Mouse (Mus musculus) CH12.LX (cell line): ENCODE results near the gene Nufip1. TPM values are rescaled to one million over a fixed set of nuclear protein-coding genes. Genes with fewer than 3 reads are reported as not detected.

Experiments used
- DNase-seq: peaks from one replicate; pipeline ENCODE4 v3.0.0-alpha.2; 2013; ENCODE audit errors: extremely low read depth
- H3K27ac ChIP-seq: 2 replicates; pipeline ENCODE4 v1.5.1; 2012; ENCODE audit warnings: low read depth, mild to moderate bottlenecking, control low read depth, moderate library complexity; ENCODE audit not compliant: insufficient read depth
- H3K27me3 ChIP-seq: replicated peaks from 2 replicates; pipeline ENCODE3; 2012; ENCODE audit warnings: inconsistent platforms
- H3K36me3 ChIP-seq, 2 experiments: replicated peaks in 1 of 2; 2 replicates each; pipeline versions ENCODE3 to v1.6.1; 2012; ENCODE audit warnings: inconsistent platforms in 1 of 2, low read length in 1 of 2, mild to moderate bottlenecking in 1 of 2, mixed read lengths in 1 of 2, moderate library complexity in 1 of 2; ENCODE audit not compliant: control insufficient read depth in 1 of 2, insufficient read depth in 1 of 2
- H3K4me1 ChIP-seq, 2 experiments: 2 replicates each; pipeline ENCODE4 v1.6.1; 2012; ENCODE audit warnings: inconsistent platforms in 1 of 2, moderate library complexity in 1 of 2; ENCODE audit not compliant: insufficient read depth in 2 of 2, control insufficient read depth in 1 of 2
- H3K4me2 ChIP-seq: 2 replicates; pipeline ENCODE4 v1.6.1; 2012; ENCODE audit warnings: low read depth, mild to moderate bottlenecking, control low read depth; ENCODE audit not compliant: poor library complexity, insufficient read depth, severe bottlenecking
- H3K4me3 ChIP-seq, 3 experiments: fragments of 150-350 bp in 1 of 3; sonication (generic) in 1 of 3; replicated peaks in 1 of 3; 2 replicates each; pipeline versions ENCODE3 to v1.5.1; 2011 to 2012; ENCODE audit warnings: low read depth in 2 of 3, low read length in 2 of 3, mild to moderate bottlenecking in 2 of 3, moderate library complexity in 2 of 3, control low read depth in 1 of 3, improper control_type of control experiment in 1 of 3, inconsistent platforms in 1 of 3, mixed read lengths in 1 of 3; ENCODE audit not compliant: poor library complexity in 1 of 3
- H3K79me2 ChIP-seq: replicated peaks from 2 replicates; pipeline ENCODE4 v1.6.1; 2012; ENCODE audit warnings: mild to moderate bottlenecking, moderate library complexity; ENCODE audit not compliant: control insufficient read depth, poor library complexity, insufficient read depth, severe bottlenecking; ENCODE audit errors: extremely low read depth
- H3K9ac ChIP-seq: 2 replicates; pipeline ENCODE4 v1.6.1; 2012; ENCODE audit warnings: low read depth, mild to moderate bottlenecking, control low read depth, moderate library complexity; ENCODE audit not compliant: insufficient read depth
- H3K9me3 ChIP-seq: replicated peaks from 2 replicates; pipeline ENCODE3; 2012; ENCODE audit warnings: low read length, inconsistent platforms, mixed read lengths
- BHLHE40 ChIP-seq: IDR thresholded peaks from 2 replicates; pipeline ENCODE4 v1.6.1; 2011; ENCODE audit warnings: mild to moderate bottlenecking, low read depth, low read length, improper control_type of control experiment
- CHD2 ChIP-seq: IDR thresholded peaks from 2 replicates; pipeline ENCODE4 v1.6.1; 2011; ENCODE audit warnings: low read length, improper control_type of control experiment
- CTCF ChIP-seq, 2 experiments: IDR thresholded peaks in 1 of 2; conservative IDR thresholded peaks in 1 of 2; 2 replicates each; pipeline ENCODE4 v1.5.1; 2011 to 2012; ENCODE audit warnings: low read depth in 2 of 2, low read length in 2 of 2, improper control_type of control experiment in 1 of 2, inconsistent platforms in 1 of 2, mild to moderate bottlenecking in 1 of 2, moderate library complexity in 1 of 2
- E2F4 ChIP-seq: IDR thresholded peaks from 2 replicates; pipeline ENCODE4 v1.6.1; 2011; ENCODE audit warnings: low read depth, low read length, improper control_type of control experiment; ENCODE audit not compliant: insufficient replicate concordance
- ELF1 ChIP-seq: IDR thresholded peaks from 2 replicates; pipeline ENCODE4 v1.6.1; 2014; ENCODE audit warnings: low read depth, mild to moderate bottlenecking, inconsistent platforms, low read length, improper control_type of control experiment
- EP300 ChIP-seq: IDR thresholded peaks from 2 replicates; pipeline ENCODE4 v1.6.1; 2011; ENCODE audit warnings: low read length, improper control_type of control experiment
- JUN ChIP-seq: IDR thresholded peaks from 2 replicates; pipeline ENCODE4 v1.6.1; 2011; ENCODE audit warnings: low read depth, mild to moderate bottlenecking, low read length, improper control_type of control experiment, moderate library complexity; ENCODE audit not compliant: insufficient read depth
- KAT2A ChIP-seq: IDR thresholded peaks from 2 replicates; pipeline ENCODE4 v1.6.1; 2012; ENCODE audit warnings: low read length, improper control_type of control experiment, inconsistent platforms; ENCODE audit not compliant: insufficient replicate concordance
- MAX ChIP-seq: IDR thresholded peaks from 2 replicates; pipeline ENCODE4 v1.6.1; 2011; ENCODE audit warnings: low read length, improper control_type of control experiment
- MEF2A ChIP-seq: IDR thresholded peaks from 2 replicates; pipeline ENCODE4 v1.6.1; 2014; ENCODE audit warnings: low read depth, mild to moderate bottlenecking, inconsistent platforms, low read length, improper control_type of control experiment, borderline replicate concordance
- MXI1 ChIP-seq: IDR thresholded peaks from 2 replicates; pipeline ENCODE4 v1.6.1; 2011; ENCODE audit warnings: mild to moderate bottlenecking, low read depth, low read length, improper control_type of control experiment
- NELFE ChIP-seq: IDR thresholded peaks from 2 replicates; pipeline ENCODE4 v1.6.1; 2011; ENCODE audit warnings: low read depth, low read length, improper control_type of control experiment
- NRF1 ChIP-seq: IDR thresholded peaks from 2 replicates; pipeline ENCODE4 v1.6.1; 2014; ENCODE audit warnings: low read depth, mild to moderate bottlenecking, inconsistent platforms, low read length, improper control_type of control experiment, moderate library complexity
- PAX5 ChIP-seq: IDR thresholded peaks from 2 replicates; pipeline ENCODE4 v1.6.1; 2012; ENCODE audit warnings: low read length, inconsistent platforms, mixed read lengths
- POLR2A ChIP-seq: IDR thresholded peaks from 2 replicates; pipeline ENCODE4 v1.6.1; 2011; ENCODE audit warnings: low read depth, mild to moderate bottlenecking, improper control_type of control experiment, low read length
- SIN3A ChIP-seq: IDR thresholded peaks from 2 replicates; pipeline ENCODE4 v1.6.1; 2012; ENCODE audit warnings: low read length, improper control_type of control experiment, inconsistent platforms
- SMC3 ChIP-seq: IDR thresholded peaks from 2 replicates; pipeline ENCODE4 v1.6.1; 2011; ENCODE audit warnings: low read depth, low read length, improper control_type of control experiment
- USF2 ChIP-seq: conservative IDR thresholded peaks from 2 replicates; pipeline ENCODE4 v1.6.1; 2011; ENCODE audit warnings: low read depth, low read length, improper control_type of control experiment
- ZC3H11A ChIP-seq: IDR thresholded peaks from 2 replicates; pipeline ENCODE4 v1.6.1; 2012; ENCODE audit warnings: low read depth, mild to moderate bottlenecking, inconsistent platforms, low read length, improper control_type of control experiment
- ZKSCAN1 ChIP-seq: IDR thresholded peaks from 2 replicates; pipeline ENCODE4 v1.6.1; 2012; ENCODE audit warnings: low read depth, inconsistent platforms, low read length, improper control_type of control experiment, borderline replicate concordance
- ZMIZ1 ChIP-seq: IDR thresholded peaks from 2 replicates; pipeline ENCODE4 v1.6.1; 2012; ENCODE audit warnings: low read depth, mild to moderate bottlenecking, inconsistent platforms, low read length, improper control_type of control experiment
- dilution Hi-C: fragments of 300-500 bp; cut with MboI; formaldehyde crosslinking; loops from 2 replicates; pipeline ENCODE4 v1.14.3; 2020; ENCODE audit warnings: low sequenced_read_pairs; ENCODE audit not compliant: extremely low pct_unique_long_range_greater_than_20kb, extremely low pct_ligation_motif_present
- in situ Hi-C: fragments of 300-500 bp; cut with MboI; formaldehyde crosslinking; loops from 3 replicates; pipeline ENCODE4 v1.14.3; 2019; ENCODE audit warnings: low sequenced_read_pairs, low pct_ligation_motif_present, low pct_unique_long_range_greater_than_20kb, mixed read lengths
- polyA plus RNA-seq: library from polyadenylated mRNA; unstranded; fragments of >175 nt; gene quantifications from 2 replicates; pipeline ENCODE4 v1.2.1, GENCODE M21; 2012; ENCODE audit warnings: low read depth; ENCODE audit not compliant: insufficient read length
- total RNA-seq, 2 experiments: library from RNA; depleted of rRNA; stranded (reverse); fragments of 300-350 nt in 1 of 2; fragments of >200 nt in 1 of 2; gene quantifications; 2 replicates each; pipeline ENCODE4 v1.2.3; 2012 to 2014

Nufip1 gene
- total and polyA plus RNA-seq, 3 experiments = 14.8 to 32.1 (median 24.6) TPM

DNA sequence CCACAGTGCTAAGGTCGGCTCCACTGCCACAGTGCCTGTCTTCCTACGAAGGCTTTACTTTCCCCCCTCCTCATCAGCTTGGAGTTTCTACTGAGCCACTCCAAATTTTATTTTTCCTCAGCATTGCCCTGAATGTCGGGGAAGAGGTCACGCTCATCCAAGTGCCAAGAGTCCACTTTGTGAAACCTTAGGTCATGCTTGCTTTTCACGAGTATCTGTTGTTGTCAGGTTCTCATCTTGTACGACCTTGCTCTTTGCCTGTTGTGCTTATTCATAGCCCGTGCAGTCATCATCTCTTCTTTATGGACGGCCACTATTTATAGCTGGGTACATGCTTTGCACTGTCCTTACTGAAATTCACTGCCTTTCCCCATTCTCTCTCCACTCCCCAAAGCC is 12.0 kb downstream of the Nufip1 start:
- Histone ChIP-seq H3K9me3 (peaks cover 6% of the 10 kb centered on the region), H3K4me1 (no peaks in the 10 kb centered on the region), H3K36me3 (peaks cover 75 to 97% of the 10 kb centered on the region in 2 experiments), H3K79me2 (peaks cover 20% of the 10 kb centered on the region), H3K4me3 (no peak overlapping the region), H3K4me2 (no peak overlapping the region), H3K9ac (no peak overlapping the region), H3K27ac (no peak overlapping the region), H3K27me3 (no peaks in the 10 kb centered on the region)
- TF ChIP-seq ELF1 (no peak), EP300 (no peak), CTCF (conservative IDR thresholded peaks at IDR 0.05 in 1 of 2, IDR thresholded peaks at IDR 0.05 in 1 of 2; ENCODE audit: low read depth in 2 of 2, low read length in 2 of 2) (no peak), ZC3H11A (no peak), ZMIZ1 (no peak), SIN3A (no peak), JUN (no peak), NRF1 (no peak), MEF2A (no peak), KAT2A (no peak), MAX (no peak), NELFE (no peak), POLR2A (no peak), BHLHE40 (no peak)
- dilution Hi-C loops (no loop called here), in situ Hi-C loops (no loop called here)
- DNase-seq = no peak

DNA sequence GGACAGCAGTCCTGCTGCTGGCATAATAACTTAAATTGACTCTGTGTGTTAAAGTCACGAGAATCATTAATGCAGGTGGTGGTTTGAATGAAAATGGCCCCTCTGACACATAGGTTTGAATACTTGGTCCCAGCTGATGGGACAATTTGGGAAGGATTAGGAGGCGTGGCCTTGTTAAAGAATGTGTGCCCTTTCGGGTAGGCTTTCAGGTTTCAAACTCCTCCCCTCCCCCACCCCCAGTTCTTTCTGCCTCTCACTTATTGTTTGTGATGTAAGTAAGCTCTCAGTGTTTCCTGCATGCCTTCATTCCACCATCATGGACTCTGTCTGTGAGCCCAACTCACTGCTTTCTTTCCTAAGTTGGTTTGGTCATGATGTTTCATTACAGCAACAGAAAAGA is 16.6 kb downstream of the Nufip1 start:
- TF ChIP-seq USF2 (no peak), NELFE (no peak), POLR2A (no peak), CTCF (conservative IDR thresholded peaks at IDR 0.05 in 1 of 2, IDR thresholded peaks at IDR 0.05 in 1 of 2; ENCODE audit: low read depth in 2 of 2, low read length in 2 of 2) (no peak), BHLHE40 (no peak)
- TF ChIP-seq, all 38 proteins: peak for 0
- no peak overlapping the region for H3K27ac ChIP-seq
- H3K79me2 ChIP-seq = peaks cover 16% of the 10 kb centered on the region; the same call in 1 of the 2 replicates
- no peaks in the 10 kb centered on the region for H3K27me3 ChIP-seq
- no peaks in the 10 kb centered on the region for H3K4me1 ChIP-seq
- peaks cover 6% of the 10 kb centered on the region for H3K9me3 ChIP-seq
- in situ Hi-C loops (no loop called here), dilution Hi-C loops (no loop called here)
- H3K4me3 ChIP-seq = no peak overlapping the region
- DNase-seq = no peak
- no peak overlapping the region for H3K9ac ChIP-seq
- H3K4me2 ChIP-seq = no peak overlapping the region
- H3K36me3 ChIP-seq = peaks cover 74 to 98% of the 10 kb centered on the region in 2 experiments

- dilution Hi-C loops (no loop called here), in situ Hi-C loops (no loop called here)
Measured at GRCm38 (mm10) chr14:76128174-76128573, 17.5 kb downstream of the Nufip1 start.

More at GRCm38 (mm10) chr14:76128174-76128573, 17.5 kb downstream of the Nufip1 start:
- H3K4me3 ChIP-seq = no peak overlapping the region
- peaks cover 74 to 98% of the 10 kb centered on the region in 2 experiments for H3K36me3 ChIP-seq
- peaks cover 13% of the 10 kb centered on the region; the same call in 1 of the 2 replicates for H3K79me2 ChIP-seq
- H3K4me1 ChIP-seq = no peaks in the 10 kb centered on the region
- no peak for DNase-seq
- TF ChIP-seq PAX5 = no peak
- TF ChIP-seq E2F4 = no peak
- TF ChIP-seq MXI1 = no peak
- no peak for TF ChIP-seq ZKSCAN1
- no peak for TF ChIP-seq ELF1
- no peak for TF ChIP-seq CHD2
- TF ChIP-seq BHLHE40 = no peak
- no peak for TF ChIP-seq NELFE
- no peak for TF ChIP-seq SMC3
- TF ChIP-seq MEF2A = no peak
- TF ChIP-seq, all 38 proteins: peak for 0
- Histone ChIP-seq H3K4me2 (no peak overlapping the region), H3K27ac (no peak overlapping the region), H3K9me3 (peaks cover 6% of the 10 kb centered on the region), H3K9ac (no peak overlapping the region), H3K27me3 (no peaks in the 10 kb centered on the region)
